Mouse (Mus musculus) small intestine, adult 2 months (tissue): ENCODE data around the gene Lrch1. TPM values are rescaled to one million over a fixed set of nuclear protein-coding genes. Genes with fewer than 3 reads are reported as not detected.

Source experiments
- H3K27ac ChIP-seq: fragments of 200-500 bp; 2 replicates; pipeline ENCODE4 v1.5.1; 2012; ENCODE audit warnings: low read depth, low read length, control low read depth, inconsistent platforms; ENCODE audit not compliant: insufficient read depth
- H3K27me3 ChIP-seq: fragments of 200-500 bp; 2 replicates; pipeline ENCODE4 v1.6.1; 2012; ENCODE audit warnings: mild to moderate bottlenecking, moderate library complexity, low read length, inconsistent platforms; ENCODE audit not compliant: control insufficient read depth, insufficient read depth
- H3K36me3 ChIP-seq: fragments of 200-500 bp; 2 replicates; pipeline ENCODE4 v1.6.1; 2012; ENCODE audit warnings: mild to moderate bottlenecking, low read length, control low read depth, inconsistent platforms; ENCODE audit not compliant: control insufficient read depth, insufficient read depth
- H3K4me1 ChIP-seq: fragments of 200-500 bp; 2 replicates; pipeline ENCODE4 v1.6.1; 2012; ENCODE audit warnings: low read length, inconsistent platforms, mixed read lengths; ENCODE audit not compliant: control insufficient read depth, insufficient read depth, insufficient read length
- H3K4me3 ChIP-seq: fragments of 200-500 bp; 2 replicates; pipeline ENCODE4 v1.5.1; 2012; ENCODE audit warnings: low read depth, mild to moderate bottlenecking, control low read depth, inconsistent platforms, low read length, moderate library complexity
- CTCF ChIP-seq: fragments of 200-500 bp; IDR thresholded peaks from 2 replicates; pipeline ENCODE4 v1.5.1; 2012; ENCODE audit warnings: low read depth, mild to moderate bottlenecking, control low read depth, inconsistent platforms, low read length, moderate library complexity, mixed read lengths; ENCODE audit not compliant: insufficient replicate concordance, insufficient read length; ENCODE audit errors: extremely low read depth
- POLR2A ChIP-seq: fragments of 200-500 bp; IDR thresholded peaks from 2 replicates; pipeline ENCODE4 v1.6.1; 2012; ENCODE audit warnings: low read depth, mild to moderate bottlenecking, control low read depth, inconsistent platforms, low read length, moderate library complexity
- WGBS: fragments of 180-500 bp; shearing (Covaris S2); methylation state at CpG from one replicate; pipeline ENCODE4 v1.1.7; 2018; 5-methylcytosine and 5-hydroxymethylcytosine counted together
- polyA plus RNA-seq: library from polyadenylated mRNA; depleted of rRNA; stranded (reverse); fragments of >200 nt; gene quantifications from 2 replicates; pipeline ENCODE4 v1.2.3, GENCODE M21; 2012; rRNA removed

Gene Lrch1
- 3.5 and 6.1 TPM in 2 replicates for polyA plus RNA-seq

- Histone ChIP-seq H3K27ac (peak within 1 kb of the TSS; percentile 84), H3K36me3 (no peaks in the 10 kb centered on the region), H3K27me3 (no peaks in the 10 kb centered on the region), H3K4me3 (peak within 1 kb of the TSS; percentile 96), H3K4me1 (peaks cover 13% of the 10 kb centered on the region)
- TF ChIP-seq CTCF: no peak
- TF ChIP-seq POLR2A: peak; percentile 69
- WGBS: 1% methylated on average over 61 of the region's 65 CpGs
Measured at GRCm38 (mm10) chr14:74947376-74948013, at the start of gene Lrch1. Lrch1 (minus strand) TSS chr14:74947876.

- Histone ChIP-seq H3K36me3 (no peaks in the 10 kb centered on the region), H3K4me1 (0 out of 2 replicates have a peak, but pooled peaks cover 1% of the 10 kb centered on the region), H3K27me3 (no peaks in the 10 kb centered on the region), H3K4me3 (no peak overlapping the region), H3K27ac (no peak overlapping the region)
- 84% methylated on average over 2 of the region's 2 CpGs for WGBS
- TF ChIP-seq POLR2A: no peak
- no peak for TF ChIP-seq CTCF
Measured at GRCm38 (mm10) chr14:74997041-74997440, 49.4 kb upstream of the Lrch1 start.

- no peaks in the 10 kb centered on the region for H3K36me3 ChIP-seq
- 0 out of 2 replicates have a peak, but pooled peaks cover 1% of the 10 kb centered on the region for H3K4me1 ChIP-seq
- H3K4me3 ChIP-seq: no peak overlapping the region
- TF ChIP-seq CTCF (no peak), POLR2A (no peak)
- WGBS: 44% methylated on average over 3 of the region's 3 CpGs
- no peaks in the 10 kb centered on the region for H3K27me3 ChIP-seq
- no peak overlapping the region for H3K27ac ChIP-seq
Measured at GRCm38 (mm10) chr14:74996556-74996955, 48.9 kb upstream of the Lrch1 start.

- H3K27me3 ChIP-seq: no peaks in the 10 kb centered on the region
- H3K27ac ChIP-seq: no peak overlapping the region
- WGBS: 2% methylated on average over 1 of the region's 1 CpGs
- H3K36me3 ChIP-seq: no peaks in the 10 kb centered on the region
- 0 out of 2 replicates have a peak, but pooled peaks cover 2% of the 10 kb centered on the region for H3K4me1 ChIP-seq
- H3K4me3 ChIP-seq: no peak overlapping the region
- TF ChIP-seq CTCF (no peak), POLR2A (no peak)
Measured at GRCm38 (mm10) chr14:74990504-74990903, 42.8 kb upstream of the Lrch1 start.

GRCm38 (mm10) chr14:74989909-74990308 is 42.2 kb upstream of the Lrch1 start:
- Histone ChIP-seq H3K27me3 (no peaks in the 10 kb centered on the region), H3K27ac (no peak overlapping the region), H3K36me3 (no peaks in the 10 kb centered on the region), H3K4me3 (no peak overlapping the region), H3K4me1 (0 out of 2 replicates have a peak, but pooled peaks cover 2% of the 10 kb centered on the region)
- TF ChIP-seq CTCF (no peak), POLR2A (no peak)
- WGBS: 87% methylated on average over 4 of the region's 4 CpGs

- 65% methylated on average over 4 of the region's 4 CpGs for WGBS
- Histone ChIP-seq H3K27me3 (no peaks in the 10 kb centered on the region), H3K27ac (no peak overlapping the region), H3K36me3 (no peaks in the 10 kb centered on the region), H3K4me1 (0 out of 2 replicates have a peak, but pooled peaks cover 2% of the 10 kb centered on the region), H3K4me3 (no peak overlapping the region)
- TF ChIP-seq CTCF: no peak
Measured at GRCm38 (mm10) chr14:74989322-74989721, 41.6 kb upstream of the Lrch1 start.

GRCm38 (mm10) chr14:74986527-74986926 is 38.9 kb upstream of the Lrch1 start:
- Histone ChIP-seq H3K4me3 (no peak overlapping the region), H3K36me3 (no peaks in the 10 kb centered on the region), H3K27me3 (no peaks in the 10 kb centered on the region), H3K4me1 (0 out of 2 replicates have a peak, but pooled peaks cover 2% of the 10 kb centered on the region), H3K27ac (no peak overlapping the region)
- WGBS: 56% methylated on average over 3 of the region's 3 CpGs
- no peak for TF ChIP-seq POLR2A
- TF ChIP-seq CTCF: no peak
